Mouse (Mus musculus) bone marrow, adult 2 months (tissue): Measurements from ENCODE around the gene Abcb8.

Source experiments
- CTCF ChIP-seq: fragments of 200-500 bp; IDR thresholded peaks from 2 replicates; pipeline ENCODE4 v1.5.1; 2011; ENCODE audit warnings: low read length, control low read depth; ENCODE audit not compliant: control insufficient read depth, insufficient read depth
- POLR2A ChIP-seq: fragments of 200-500 bp; IDR thresholded peaks from 2 replicates; pipeline ENCODE4 v1.6.1; 2011; ENCODE audit warnings: low read depth, mild to moderate bottlenecking, control low read depth, low read length, borderline replicate concordance; ENCODE audit not compliant: control insufficient read depth

- no peak for TF ChIP-seq POLR2A
- TF ChIP-seq CTCF, result no peak
Observed at GRCm38 (mm10) chr5:24428596-24428995, 35.1 kb downstream of the Abcb8 start.
